Mouse (Mus musculus) erythroblast, embryonic 14.5 days (primary cell): ENCODE data around the gene Cyp4b1.
"Not testable (repeated sequence)": the region's sequence is repeated elsewhere in the genome, so short reads cannot be mapped to it uniquely, and the experiment has no call there.

Source experiments
- GATA1 ChIP-seq: IDR thresholded peaks from 2 replicates; pipeline ENCODE4 v1.6.1; 2012; ENCODE audit warnings: low read length, inconsistent platforms, mixed read lengths
- TAL1 ChIP-seq: IDR thresholded peaks from 3 replicates; pipeline ENCODE4 v1.6.1; 2012; ENCODE audit warnings: low read length, inconsistent platforms, mixed read lengths

GRCm38 (mm10) chr4:115600611-115601010, 46.9 kb downstream of the Cyp4b1 start, which contains the start of gene Cyp4a32:
- not testable (repeated sequence) for TF ChIP-seq TAL1, GATA1
